Mouse (Mus musculus): Measurements from ENCODE around the gene Serhl. TPM values are rescaled to one million over a fixed set of nuclear protein-coding genes. Genes with fewer than 3 reads are reported as not detected.

Serhl gene
- polyA plus RNA-seq, 1 experiment from 2014 or later: 80.1 TPM

GRCm38 (mm10) chr15:83111874-83112273 lies 22.6 kb downstream of the Serhl start:
- 79% methylated on average over 7 of the region's 7 CpGs for WGBS
- H3K4me2 ChIP-seq (ENCODE audit: low read length): no peak overlapping the region
- no peaks in the 10 kb centered on the region for H3K27me3 ChIP-seq (ENCODE audit: control insufficient read depth, insufficient read depth, low read length)
- peaks cover 33% of the 10 kb centered on the region for H3K36me3 ChIP-seq (ENCODE audit: control insufficient read depth, insufficient read depth, low read length)
- no peak for ATAC-seq (ENCODE audit: insufficient number of reproducible peaks, insufficient read depth, low FRiP score, low read depth)
- no peak overlapping the region for H3K27ac ChIP-seq (replicated peaks in 1 of 2; ENCODE audit: control insufficient read depth in 1 of 2, insufficient read depth in 1 of 2, low read depth in 2 of 2, low read length in 2 of 2)
- H3K4me1 ChIP-seq (ENCODE audit: control insufficient read depth in 2 of 2, insufficient read depth in 2 of 2, low read length in 2 of 2): peaks cover 4 to 15% of the 10 kb centered on the region in 2 experiments
- no peak overlapping the region for H3K4me3 ChIP-seq (ENCODE audit: control insufficient read depth in 1 of 2, insufficient read depth in 1 of 2, low read depth in 1 of 2, low read length in 2 of 2)
- H3K9me3 ChIP-seq (ENCODE audit: control insufficient read depth, low read length): no peaks in the 10 kb centered on the region
- no peak overlapping the region for H3K9ac ChIP-seq (ENCODE audit: low read length)

DNA sequence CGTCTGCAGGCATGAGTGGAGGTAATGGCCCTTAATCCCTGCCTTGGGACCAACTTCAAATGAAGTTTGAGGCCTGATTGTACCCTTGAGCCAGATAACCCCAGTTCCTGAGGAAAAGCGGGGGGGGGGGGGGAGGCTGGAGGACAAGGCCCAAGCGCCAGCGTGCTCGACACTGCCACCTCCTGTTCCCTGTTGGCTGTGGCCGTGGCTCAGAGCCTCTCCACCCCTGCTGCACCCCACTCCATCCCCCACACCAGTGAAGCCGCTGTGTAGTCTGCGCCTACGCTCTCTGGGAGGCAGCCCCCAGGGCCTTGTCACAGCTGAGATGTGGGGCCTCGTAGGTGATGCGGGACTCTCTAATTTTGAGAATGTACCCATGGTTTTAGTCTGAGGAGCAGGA lies 23.6 kb downstream of the Serhl start:
- peak overlapping the region; percentile 54; the same call in 1 of the 2 replicates for H3K9ac ChIP-seq (ENCODE audit: low read length)
- H3K9me3 ChIP-seq (ENCODE audit: control insufficient read depth, low read length): no peaks in the 10 kb centered on the region
- peaks cover 4 to 15% of the 10 kb centered on the region in 2 experiments for H3K4me1 ChIP-seq (ENCODE audit: control insufficient read depth in 2 of 2, insufficient read depth in 2 of 2, low read length in 2 of 2)
- 5% methylated on average over 10 of the region's 11 CpGs for WGBS
- peaks cover 43% of the 10 kb centered on the region for H3K36me3 ChIP-seq (ENCODE audit: control insufficient read depth, insufficient read depth, low read length)
- no peak overlapping the region for H3K4me3 ChIP-seq (ENCODE audit: control insufficient read depth in 1 of 2, insufficient read depth in 1 of 2, low read depth in 1 of 2, low read length in 2 of 2)
- peak; percentile 41; the same call in 1 of the 2 replicates for ATAC-seq (ENCODE audit: insufficient number of reproducible peaks, insufficient read depth, low FRiP score, low read depth)
- H3K27ac ChIP-seq (replicated peaks in 1 of 2; ENCODE audit: control insufficient read depth in 1 of 2, insufficient read depth in 1 of 2, low read depth in 2 of 2, low read length in 2 of 2): no peak overlapping the region
- peak overlapping the region; percentile 9; the same call in 1 of the 2 replicates for H3K4me2 ChIP-seq (ENCODE audit: low read length)
- H3K27me3 ChIP-seq (ENCODE audit: control insufficient read depth, insufficient read depth, low read length): no peaks in the 10 kb centered on the region

DNA sequence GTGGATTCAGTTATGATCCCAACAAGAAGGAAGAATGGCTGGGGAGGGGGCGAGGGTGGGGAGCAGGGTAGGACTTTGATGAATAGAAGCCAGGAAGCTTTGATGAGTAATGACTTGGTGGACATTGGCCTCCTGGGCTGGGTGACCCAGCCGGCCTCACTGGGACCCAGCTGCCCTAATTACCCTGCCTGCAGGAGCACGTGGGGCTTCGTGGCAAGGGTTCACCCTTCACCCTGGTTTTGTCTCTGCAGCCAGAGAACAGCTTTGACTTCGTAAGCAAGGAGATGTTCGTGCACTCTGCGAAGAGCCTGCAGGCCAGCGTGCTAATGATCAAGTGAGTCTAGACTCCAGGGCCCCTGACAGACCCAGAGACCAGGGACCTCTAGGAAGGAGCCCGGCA lies 24.8 kb downstream of the Serhl start:
- WGBS: 86% methylated on average over 9 of the region's 9 CpGs
- Histone ChIP-seq H3K36me3 (ENCODE audit: control insufficient read depth, insufficient read depth, low read length) (peaks cover 52% of the 10 kb centered on the region), H3K27me3 (ENCODE audit: control insufficient read depth, insufficient read depth, low read length) (no peaks in the 10 kb centered on the region), H3K9me3 (ENCODE audit: control insufficient read depth, low read length) (no peaks in the 10 kb centered on the region), H3K9ac (ENCODE audit: low read length) (no peak overlapping the region), H3K4me1 (ENCODE audit: control insufficient read depth in 2 of 2, insufficient read depth in 2 of 2, low read length in 2 of 2) (peaks cover 4 to 15% of the 10 kb centered on the region in 2 experiments), H3K27ac (replicated peaks in 1 of 2; ENCODE audit: control insufficient read depth in 1 of 2, insufficient read depth in 1 of 2, low read depth in 2 of 2, low read length in 2 of 2) (no peak overlapping the region), H3K4me2 (ENCODE audit: low read length) (no peak overlapping the region), H3K4me3 (ENCODE audit: control insufficient read depth in 1 of 2, insufficient read depth in 1 of 2, low read depth in 1 of 2, low read length in 2 of 2) (no peak overlapping the region)
- no peak for ATAC-seq (ENCODE audit: insufficient number of reproducible peaks, insufficient read depth, low FRiP score, low read depth)

DNA sequence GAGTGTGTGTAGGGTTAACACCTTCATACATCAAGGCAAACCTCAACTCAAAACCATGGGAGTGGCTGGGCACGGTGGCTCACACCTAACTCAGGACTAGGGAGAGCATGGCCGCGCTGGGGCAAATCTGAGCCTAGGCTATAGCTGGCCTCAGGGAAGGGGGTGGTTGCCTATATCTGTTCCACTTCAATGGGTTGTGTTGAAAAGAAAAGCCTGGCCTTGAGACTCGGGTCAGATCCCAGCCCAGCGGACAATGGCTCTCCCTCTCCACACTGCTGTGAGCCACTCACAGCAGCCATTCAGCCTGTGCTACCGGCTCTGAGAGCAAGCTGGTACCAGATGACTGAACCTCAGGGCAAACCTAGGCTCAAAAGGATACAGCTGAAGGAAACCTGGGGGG lies 25.8 kb downstream of the Serhl start:
- no peak overlapping the region for H3K4me2 ChIP-seq (ENCODE audit: low read length)
- WGBS: 71% methylated on average over 6 of the region's 6 CpGs
- H3K27me3 ChIP-seq (ENCODE audit: control insufficient read depth, insufficient read depth, low read length): no peaks in the 10 kb centered on the region
- no peak for ATAC-seq (ENCODE audit: insufficient number of reproducible peaks, insufficient read depth, low FRiP score, low read depth)
- H3K27ac ChIP-seq (replicated peaks in 1 of 2; ENCODE audit: control insufficient read depth in 1 of 2, insufficient read depth in 1 of 2, low read depth in 2 of 2, low read length in 2 of 2): no peak overlapping the region
- peaks cover 55% of the 10 kb centered on the region for H3K36me3 ChIP-seq (ENCODE audit: control insufficient read depth, insufficient read depth, low read length)
- no peaks in the 10 kb centered on the region for H3K9me3 ChIP-seq (ENCODE audit: control insufficient read depth, low read length)
- no peak overlapping the region for H3K9ac ChIP-seq (ENCODE audit: low read length)
- no peak overlapping the region for H3K4me3 ChIP-seq (ENCODE audit: control insufficient read depth in 1 of 2, insufficient read depth in 1 of 2, low read depth in 1 of 2, low read length in 2 of 2)
- H3K4me1 ChIP-seq (ENCODE audit: control insufficient read depth in 2 of 2, insufficient read depth in 2 of 2, low read length in 2 of 2): peaks cover 4 to 15% of the 10 kb centered on the region in 2 experiments

DNA sequence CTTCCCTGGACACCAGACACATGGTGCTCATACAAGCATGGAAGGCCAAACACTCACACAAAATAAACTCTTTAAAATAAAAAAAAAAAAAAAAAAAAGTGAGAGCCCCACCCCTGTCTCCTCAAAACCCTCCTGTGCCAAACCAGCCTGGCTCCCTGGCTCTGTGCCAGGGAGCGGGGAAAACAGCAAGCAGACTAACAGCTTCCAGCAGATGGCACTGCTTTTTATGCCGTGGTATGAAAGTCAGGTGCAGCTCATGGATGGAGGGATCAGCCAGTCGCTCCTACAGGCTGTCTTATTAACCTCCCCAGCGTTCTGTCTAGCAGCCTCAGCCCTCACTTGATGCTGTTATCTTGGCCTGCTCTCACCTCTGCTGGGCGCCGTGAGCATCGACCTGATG lies 29.1 kb downstream of the Serhl start:
- no peak overlapping the region for H3K27ac ChIP-seq (replicated peaks in 1 of 2; ENCODE audit: control insufficient read depth in 1 of 2, insufficient read depth in 1 of 2, low read depth in 2 of 2, low read length in 2 of 2)
- 45% methylated on average over 7 of the region's 7 CpGs for WGBS
- H3K36me3 ChIP-seq (ENCODE audit: control insufficient read depth, insufficient read depth, low read length): peaks cover 56% of the 10 kb centered on the region
- peaks cover 4 to 12% of the 10 kb centered on the region in 2 experiments; a peak in 3 of 4 replicates for H3K4me1 ChIP-seq (ENCODE audit: control insufficient read depth in 2 of 2, insufficient read depth in 2 of 2, low read length in 2 of 2)
- no peaks in the 10 kb centered on the region for H3K27me3 ChIP-seq (ENCODE audit: control insufficient read depth, insufficient read depth, low read length)
- ATAC-seq (ENCODE audit: insufficient number of reproducible peaks, insufficient read depth, low FRiP score, low read depth): no peak
- H3K9me3 ChIP-seq (ENCODE audit: control insufficient read depth, low read length): no peaks in the 10 kb centered on the region
- H3K4me2 ChIP-seq (ENCODE audit: low read length): no peak overlapping the region
- no peak overlapping the region for H3K9ac ChIP-seq (ENCODE audit: low read length)
- no peak overlapping the region for H3K4me3 ChIP-seq (ENCODE audit: control insufficient read depth in 1 of 2, insufficient read depth in 1 of 2, low read depth in 1 of 2, low read length in 2 of 2)

DNA sequence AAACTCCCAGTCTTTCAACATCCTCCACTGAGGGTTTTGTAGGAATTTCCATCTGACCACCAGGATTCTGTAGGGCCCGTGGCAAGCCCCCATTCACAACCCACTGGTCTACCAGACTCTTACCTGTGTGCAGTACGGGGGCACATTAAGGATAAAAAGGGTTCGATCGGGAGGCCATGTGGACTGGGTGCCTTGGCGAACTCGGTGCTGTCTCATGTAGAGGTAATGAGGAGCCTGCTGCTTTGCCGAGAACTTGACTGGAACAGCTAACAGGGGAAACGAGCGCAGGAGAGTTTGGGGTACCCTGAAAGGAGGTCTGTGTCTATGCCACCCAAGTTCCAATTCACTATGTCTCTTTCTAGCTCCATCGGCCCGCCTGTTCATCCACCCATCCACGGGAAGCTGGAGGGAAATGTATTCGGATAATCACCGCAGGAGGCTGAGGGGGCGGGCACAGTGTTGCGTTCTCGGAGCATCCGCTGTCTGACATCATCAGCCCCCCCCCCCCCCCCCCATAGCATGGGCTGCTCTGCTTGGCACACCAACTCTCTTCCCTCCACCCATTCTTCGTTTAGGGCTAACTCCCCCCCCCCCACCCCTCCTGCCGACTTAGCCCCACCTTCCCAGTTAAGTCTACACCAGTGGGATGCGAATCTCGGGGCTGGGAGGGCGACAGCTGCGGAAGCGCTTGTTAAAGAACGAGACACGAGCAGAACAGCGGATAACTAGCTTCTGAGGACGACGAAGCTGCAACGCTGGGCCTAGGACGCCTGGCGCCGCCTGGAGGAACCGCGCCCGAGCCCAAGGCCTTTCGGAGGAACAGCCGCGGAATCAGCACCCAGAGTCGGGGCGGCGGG lies 32.6 kb downstream of the Serhl start:
- Histone ChIP-seq H3K4me3 (ENCODE audit: control insufficient read depth in 1 of 2, insufficient read depth in 1 of 2, low read depth in 1 of 2, low read length in 2 of 2) (peak overlapping the region; percentile 94 to 98), H3K9ac (ENCODE audit: low read length) (peak overlapping the region; percentile 84), H3K4me1 (ENCODE audit: control insufficient read depth in 2 of 2, insufficient read depth in 2 of 2, low read length in 2 of 2) (peaks cover 4 to 6% of the 10 kb centered on the region in 2 experiments; a peak in 3 of 4 replicates), H3K27ac (replicated peaks in 1 of 2; ENCODE audit: control insufficient read depth in 1 of 2, insufficient read depth in 1 of 2, low read depth in 2 of 2, low read length in 2 of 2) (peak overlapping the region; percentile 62 to 66; a peak in 3 of 4 replicates), H3K4me2 (ENCODE audit: low read length) (peak overlapping the region; percentile 83), H3K9me3 (ENCODE audit: control insufficient read depth, low read length) (no peaks in the 10 kb centered on the region), H3K27me3 (ENCODE audit: control insufficient read depth, insufficient read depth, low read length) (no peaks in the 10 kb centered on the region), H3K36me3 (ENCODE audit: control insufficient read depth, insufficient read depth, low read length) (peaks cover 49% of the 10 kb centered on the region)
- WGBS: 4% methylated on average over 41 of the region's 43 CpGs
- 0 out of 2 replicates have a peak, but pooled peaks have one; percentile 1 for ATAC-seq (ENCODE audit: insufficient number of reproducible peaks, insufficient read depth, low FRiP score, low read depth)

GRCm38 (mm10) chr15:83122566-83123145 lies 33.4 kb downstream of the Serhl start, which contains the start of gene Rrp7a:
TSS of gene Rrp7a (minus strand) at chr15:83122801.
- peak within 1 kb of the TSS; percentile 84 for H3K9ac ChIP-seq (ENCODE audit: low read length)

More at GRCm38 (mm10) chr15:83122566-83123145, 33.4 kb downstream of the Serhl start, which contains the start of gene Rrp7a:
- no peaks in the 10 kb centered on the region for H3K9me3 ChIP-seq (ENCODE audit: control insufficient read depth, low read length)
- peak within 1 kb of the TSS; percentile 62 to 66; a peak in 3 of 4 replicates for H3K27ac ChIP-seq (replicated peaks in 1 of 2; ENCODE audit: control insufficient read depth in 1 of 2, insufficient read depth in 1 of 2, low read depth in 2 of 2, low read length in 2 of 2)
- H3K27me3 ChIP-seq (ENCODE audit: control insufficient read depth, insufficient read depth, low read length): no peaks in the 10 kb centered on the region
- H3K4me2 ChIP-seq (ENCODE audit: low read length): peak within 1 kb of the TSS; percentile 83
- H3K4me3 ChIP-seq (ENCODE audit: control insufficient read depth in 1 of 2, insufficient read depth in 1 of 2, low read depth in 1 of 2, low read length in 2 of 2): peak within 1 kb of the TSS; percentile 94 to 98
- peaks cover 49% of the 10 kb centered on the region for H3K36me3 ChIP-seq (ENCODE audit: control insufficient read depth, insufficient read depth, low read length)
- ATAC-seq (ENCODE audit: insufficient number of reproducible peaks, insufficient read depth, low FRiP score, low read depth): peak; percentile 84
- H3K4me1 ChIP-seq (ENCODE audit: control insufficient read depth in 2 of 2, insufficient read depth in 2 of 2, low read length in 2 of 2): peaks cover 4 to 6% of the 10 kb centered on the region in 2 experiments; a peak in 3 of 4 replicates
- 9% methylated on average over 32 of the region's 32 CpGs for WGBS
